Mouse (Mus musculus): ENCODE data around the gene Acvr2a.

Gene Acvr2a

GRCm38 (mm10) chr2:48868199-48868913 lies 54.4 kb downstream of the Acvr2a start:
- in situ Hi-C loops (cut with MboI, MseI) = no loop called here

- in situ Hi-C loops (cut with MboI, MseI) = loop anchor here (10.0 kb wide), 2 partner anchors 1101 to 1391 kb away; no protein-coding TSS in a partner anchor
Observed at GRCm38 (mm10) chr2:48885945-48886344, 72.0 kb downstream of the Acvr2a start.

GRCm38 (mm10) chr2:48895186-48895585 lies 81.3 kb downstream of the Acvr2a start:
- in situ Hi-C loops (cut with MboI, MseI) = loop anchor here (10.0 kb wide), 1 partner anchor 890 kb away; no protein-coding TSS in a partner anchor

- in situ Hi-C loops (cut with MboI, MseI) = loop anchor here (25.0 kb wide), 1 partner anchor 828 kb away; no protein-coding TSS in a partner anchor
Observed at GRCm38 (mm10) chr2:48908866-48909265, 95.0 kb downstream of the Acvr2a start.

- in situ Hi-C loops (cut with MboI, MseI) = loop anchor here (25.0 kb wide), 1 partner anchor 823 kb away; no protein-coding TSS in a partner anchor
Observed at GRCm38 (mm10) chr2:48914185-48914584, 100.3 kb downstream of the Acvr2a start.

GRCm38 (mm10) chr2:48915832-48916231 lies 101.9 kb downstream of the Acvr2a start:
- in situ Hi-C loops (cut with MboI, MseI) = loop anchor here (5.0 to 25.0 kb wide), 2 partner anchors 401 to 821 kb away; no protein-coding TSS in a partner anchor

GRCm38 (mm10) chr2:48935058-48935457 lies 121.1 kb downstream of the Acvr2a start:
- in situ Hi-C loops (cut with MboI, MseI) = no loop called here

- in situ Hi-C loops (cut with MboI, MseI) = no loop called here
Observed at GRCm38 (mm10) chr2:48947761-48948160, 133.9 kb downstream of the Acvr2a start.

- in situ Hi-C loops (cut with MboI, MseI) = no loop called here
Observed at GRCm38 (mm10) chr2:48948841-48949584, 135.1 kb downstream of the Acvr2a start, which contains the start of gene Mbd5. Gene Mbd5, plus strand, starts transcription at chr2:48949508.

GRCm38 (mm10) chr2:48949743-48950251 lies 135.9 kb downstream of the Acvr2a start:
- in situ Hi-C loops (cut with MboI, MseI) = no loop called here

- in situ Hi-C loops (cut with MboI, MseI) = no loop called here
Observed at GRCm38 (mm10) chr2:48950252-48950315, 136.2 kb downstream of the Acvr2a start, which contains the start of gene Orc4. Gene Orc4, minus strand, starts transcription at chr2:48950277.

GRCm38 (mm10) chr2:48950316-48950880 lies 136.5 kb downstream of the Acvr2a start:
- in situ Hi-C loops (cut with MboI, MseI) = no loop called here

Data from T-helper 2 cell (primary cell).